ENCODE assay signal across 22 mouse cellular contexts in genomic region chr4:43232985-43233384, GRCm38 (mm10).
"Had no signal": no experiment of that assay in that cellular context is flagged by ENCODE, and none has a peak within 500 bp of the region (broad histone marks: within the 10 kb centered on the region; RNA-seq: fewer than 3 reads in every experiment).

No protein-coding gene starts in this region.

- DNase-seq: heart, postnatal 10 days; heart, postnatal 14 days; heart, postnatal 36 days; heart, postnatal 4 days; kidney, adult 11 months; kidney, adult 18-20 months; kidney, adult 2 months; kidney, adult 8-10 months; kidney, adult 9 months; kidney, postnatal 10 days; kidney, postnatal 14 days; kidney, postnatal 25 days; kidney, postnatal 36 days; kidney, postnatal 4 days; layer of hippocampus, adult 9-11 months; layer of hippocampus, postnatal 36 days had no signal

- ATAC-seq: hindbrain, embryonic 16.5 days; hindbrain, postnatal 0 days; inflammation-experienced regulatory T-cells, adult 6 months; intestine, embryonic 15.5 days; intestine, embryonic 16.5 days; intestine, postnatal 0 days had no signal
